In the genomic region with DNA sequence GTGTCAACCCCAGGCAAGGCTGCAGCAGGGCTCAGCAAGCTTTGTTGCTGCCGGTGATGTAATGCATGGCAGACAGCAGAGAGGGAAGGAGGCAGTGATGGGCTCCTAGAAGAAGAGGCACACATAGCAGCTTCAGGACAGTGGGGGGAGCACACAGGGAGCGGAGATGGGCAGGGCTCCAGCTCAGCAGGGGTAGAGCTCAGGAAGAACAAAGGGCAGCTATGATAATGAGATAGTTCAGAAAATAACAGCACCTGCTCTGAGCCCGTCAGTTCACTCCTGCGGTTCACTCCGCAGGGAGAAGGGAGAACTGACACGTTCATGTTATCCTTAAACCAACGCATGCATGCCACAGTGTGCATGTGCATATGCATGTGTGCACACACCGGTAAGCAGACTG, we compare ENCODE assay signal across 32 mouse cellular contexts. TPM values are rescaled to one million over a fixed set of nuclear protein-coding genes. Genes with fewer than 3 reads are reported as not detected.
DNase-seq lines count a peak whose midpoint lies in the region; ATAC-seq and TF ChIP-seq lines count a peak whose summit lies in the region.
"Had no signal": no experiment of that assay in that cellular context is flagged by ENCODE, and none has a peak within 500 bp of the region (broad histone marks: within the 10 kb centered on the region; RNA-seq: fewer than 3 reads in every experiment).

No protein-coding gene starts in this region.

- TF ChIP-seq POLR2A in small intestine, adult 2 months (IDR thresholded peaks at IDR 0.05; ENCODE audit: low read depth, low read length): peak; percentile 32; the same call in 1 of the 2 replicates

- no peak overlapping the region for H3K9ac ChIP-seq in midbrain, embryonic 11.5 days (ENCODE audit: low read length)
- H3K9ac ChIP-seq in midbrain, embryonic 16.5 days (ENCODE audit: low read depth, low read length): no peak overlapping the region
- H3K9ac ChIP-seq: forebrain, embryonic 12.5 days; heart, embryonic 15.5 days; hindbrain, embryonic 12.5 days; limb, embryonic 15.5 days; liver, embryonic 13.5 days; neural tube, embryonic 13.5 days had no signal

- H3K4me1 ChIP-seq in midbrain, embryonic 11.5 days (ENCODE audit: control insufficient read depth, insufficient read depth, low read length): no peaks in the 10 kb centered on the region
- H3K4me1 ChIP-seq in midbrain, embryonic 16.5 days (ENCODE audit: control insufficient read depth, insufficient read depth, low read length): no peaks in the 10 kb centered on the region
- peaks cover 18% of the 10 kb centered on the region; the same call in 1 of the 2 replicates for H3K4me1 ChIP-seq in small intestine, adult 2 months (ENCODE audit: control insufficient read depth, insufficient read depth, insufficient read length, low read length)
- H3K4me1 ChIP-seq: heart, embryonic 10.5 days; heart, embryonic 15.5 days; hindbrain, embryonic 12.5 days; limb, embryonic 10.5 days; limb, embryonic 15.5 days; neural tube, embryonic 13.5 days had no signal

- peak; percentile 45 to 53 for DNase-seq in cerebellum, postnatal 36 days
- no peak for DNase-seq in cerebellum, adult 8-10 months
- DNase-seq in midbrain, embryonic 11.5 days (ENCODE audit: low spot score, missing footprints): peak; percentile 64
- peak; percentile 87 for DNase-seq in R1 (ENCODE audit: low read depth, low spot score)
- DNase-seq: adrenal gland, postnatal 25 days; B cell, adult 2 months; gastrocnemius, postnatal 25 days; heart, adult 11 months; kidney, postnatal 4 days; liver, embryonic 13.5 days; lung, adult 18-20 months; lung, postnatal 10 days; right cerebral cortex, postnatal 4 days; thymus, adult 2 months; thymus, postnatal 4 days had no signal

- H3K4me2 ChIP-seq in midbrain, embryonic 11.5 days: no peak overlapping the region
- no peak overlapping the region for H3K4me2 ChIP-seq in midbrain, embryonic 16.5 days (ENCODE audit: low read length)
- H3K4me2 ChIP-seq: forebrain, embryonic 12.5 days; heart, embryonic 15.5 days; hindbrain, embryonic 12.5 days; limb, embryonic 15.5 days; liver, embryonic 13.5 days; neural tube, embryonic 13.5 days had no signal

- 82% methylated on average over 8 of the region's 8 CpGs for WGBS in midbrain, embryonic 11.5 days
- 57% methylated on average over 8 of the region's 8 CpGs for WGBS in midbrain, embryonic 16.5 days
- 49% methylated on average over 8 of the region's 8 CpGs for WGBS in small intestine, adult 2 months

- no peaks in the 10 kb centered on the region for H3K27me3 ChIP-seq in midbrain, embryonic 11.5 days (ENCODE audit: control insufficient read depth, insufficient read depth, low read length)
- H3K27me3 ChIP-seq in midbrain, embryonic 16.5 days (ENCODE audit: control insufficient read depth, insufficient read depth, low read depth, low read length): no peaks in the 10 kb centered on the region
- H3K27me3 ChIP-seq in small intestine, adult 2 months (ENCODE audit: control insufficient read depth, insufficient read depth, low read length): no peaks in the 10 kb centered on the region
- H3K27me3 ChIP-seq: forebrain, embryonic 12.5 days; heart, embryonic 15.5 days; hindbrain, embryonic 12.5 days; limb, embryonic 15.5 days; liver, embryonic 13.5 days; neural tube, embryonic 13.5 days; Patski had no signal

- H3K36me3 ChIP-seq in midbrain, embryonic 11.5 days (ENCODE audit: control insufficient read depth, insufficient read depth, low read length): peaks cover 49% of the 10 kb centered on the region
- H3K36me3 ChIP-seq in midbrain, embryonic 16.5 days (ENCODE audit: control insufficient read depth, insufficient read depth, low read length): peaks cover 62% of the 10 kb centered on the region
- H3K36me3 ChIP-seq in small intestine, adult 2 months (ENCODE audit: control insufficient read depth, insufficient read depth, low read length): peaks cover 13% of the 10 kb centered on the region

- H3K27ac ChIP-seq in midbrain, embryonic 11.5 days (ENCODE audit: low read depth, low read length): no peak overlapping the region
- H3K27ac ChIP-seq in midbrain, embryonic 16.5 days (ENCODE audit: low read length): no peak overlapping the region
- H3K27ac ChIP-seq in small intestine, adult 2 months (ENCODE audit: insufficient read depth, low read depth, low read length): no peak overlapping the region
- H3K27ac ChIP-seq: forebrain, embryonic 12.5 days; heart, embryonic 10.5 days; heart, embryonic 15.5 days; hindbrain, embryonic 12.5 days; limb, embryonic 10.5 days; limb, embryonic 15.5 days; liver, embryonic 13.5 days; macrophage; neural tube, embryonic 13.5 days had no signal

- no peak for ATAC-seq in midbrain, embryonic 11.5 days (ENCODE audit: low FRiP score)
- ATAC-seq in midbrain, embryonic 16.5 days: no peak
- no peak for ATAC-seq in megakaryocyte, adult 5-6 weeks (ENCODE audit: poor library complexity, severe bottlenecking)
- ATAC-seq: intestine, embryonic 16.5 days; Patski had no signal

- H3K4me3 ChIP-seq in midbrain, embryonic 11.5 days (ENCODE audit: low read depth, low read length): no peak overlapping the region
- no peak overlapping the region for H3K4me3 ChIP-seq in midbrain, embryonic 16.5 days (ENCODE audit: low read depth, low read length)
- 0 out of 2 replicates have a peak overlapping the region, but pooled peaks have one; percentile 1 for H3K4me3 ChIP-seq in small intestine, adult 2 months (ENCODE audit: low read depth, low read length)
- H3K4me3 ChIP-seq: erythroblast, embryonic 14.5 days; forebrain, embryonic 12.5 days; heart, embryonic 10.5 days; heart, embryonic 15.5 days; hindbrain, embryonic 12.5 days; limb, embryonic 10.5 days; limb, embryonic 15.5 days; liver, embryonic 13.5 days; neural tube, embryonic 13.5 days had no signal

- TF ChIP-seq CTCF in small intestine, adult 2 months (IDR thresholded peaks at IDR 0.05; ENCODE audit: extremely low read depth, insufficient read length, insufficient replicate concordance, low read depth, low read length): no peak

- no peaks in the 10 kb centered on the region for H3K9me3 ChIP-seq in midbrain, embryonic 11.5 days (ENCODE audit: control insufficient read depth, low read length)
- H3K9me3 ChIP-seq in midbrain, embryonic 16.5 days (replicated peaks; ENCODE audit: control insufficient read depth, low read length, poor library complexity, severe bottlenecking): no peaks in the 10 kb centered on the region
- H3K9me3 ChIP-seq: forebrain, embryonic 12.5 days; heart, embryonic 10.5 days; heart, embryonic 15.5 days; hindbrain, embryonic 12.5 days; limb, embryonic 10.5 days; limb, embryonic 15.5 days; liver, embryonic 13.5 days; neural tube, embryonic 13.5 days had no signal

RNA-seq across cellular contexts. Expression of gene Flywch1, which starts 12.6 kb away (rescaled TPM):
- polyA plus RNA-seq in midbrain, embryonic 11.5 days (2014; fragmentation: Nextera tagmentation; extraction: Ambion mirVana): 125 and 142 TPM in 2 replicates
- 205 and 220 TPM in 2 replicates for polyA plus RNA-seq in midbrain, embryonic 16.5 days (2015; fragmentation: Nextera tagmentation; extraction: Ambion mirVana)
- 16.5 and 34.1 TPM in 2 replicates for polyA plus RNA-seq in small intestine, adult 2 months (2012; rRNA removed)
- 3.1 and 3.7 TPM in 2 replicates for total RNA-seq in megakaryocyte, adult 5-6 weeks (2015)
- total RNA-seq in megakaryocyte, adult 5-6 weeks (2017): 7.7 and 12.0 TPM in 2 replicates

RNA-seq across cellular contexts. Expression of gene Kremen2, which starts 13.2 kb away (rescaled TPM):
- 0.58 and 0.63 TPM in 2 replicates for polyA plus RNA-seq in midbrain, embryonic 11.5 days (2014; fragmentation: Nextera tagmentation; extraction: Ambion mirVana)
- 1.6 and 1.8 TPM in 2 replicates for polyA plus RNA-seq in midbrain, embryonic 16.5 days (2015; fragmentation: Nextera tagmentation; extraction: Ambion mirVana)
- polyA plus RNA-seq in small intestine, adult 2 months (2012; rRNA removed): 1.5 and 2.9 TPM in 2 replicates
- not detected in 2 replicates for total RNA-seq in megakaryocyte, adult 5-6 weeks (2015)
- not detected in 2 replicates for total RNA-seq in megakaryocyte, adult 5-6 weeks (2017)
- total RNA-seq: adrenal gland, postnatal 25 days; gastrocnemius, adult 18-20 months; gastrocnemius, postnatal 25 days; heart, postnatal 25 days; MEL had no signal
- polyA plus RNA-seq: erythroblast, embryonic 14.5 days; macrophage; Patski had no signal

RNA-seq across cellular contexts. Expression of gene Paqr4, which starts 18.1 kb away (rescaled TPM):
- 29.5 and 30.2 TPM in 2 replicates for polyA plus RNA-seq in midbrain, embryonic 11.5 days (2014; fragmentation: Nextera tagmentation; extraction: Ambion mirVana)
- polyA plus RNA-seq in midbrain, embryonic 16.5 days (2015; fragmentation: Nextera tagmentation; extraction: Ambion mirVana): 70.9 and 75.7 TPM in 2 replicates
- 112 and 152 TPM in 2 replicates for polyA plus RNA-seq in small intestine, adult 2 months (2012; rRNA removed)
- total RNA-seq in megakaryocyte, adult 5-6 weeks (2015): 3.3 and 4.1 TPM in 2 replicates
- 7.6 and 10.1 TPM in 2 replicates for total RNA-seq in megakaryocyte, adult 5-6 weeks (2017)

RNA-seq across cellular contexts. Expression of gene Flywch2, which starts 27.1 kb away (rescaled TPM):
- polyA plus RNA-seq in midbrain, embryonic 11.5 days (2014; fragmentation: Nextera tagmentation; extraction: Ambion mirVana): 20.4 and 20.9 TPM in 2 replicates
- polyA plus RNA-seq in midbrain, embryonic 16.5 days (2015; fragmentation: Nextera tagmentation; extraction: Ambion mirVana): 76.8 and 81.3 TPM in 2 replicates
- 6.3 and 6.6 TPM in 2 replicates for polyA plus RNA-seq in small intestine, adult 2 months (2012; rRNA removed)
- total RNA-seq in megakaryocyte, adult 5-6 weeks (2015): 0.66 TPM in 1 of 2 replicates, not detected in the other
- 0.92 TPM in 1 of 2 replicates, not detected in the other for total RNA-seq in megakaryocyte, adult 5-6 weeks (2017)
- total RNA-seq: gastrocnemius, adult 18-20 months had no signal
- polyA plus RNA-seq: erythroblast, embryonic 14.5 days had no signal

RNA-seq across cellular contexts. Expression of gene Srrm2, which starts 31.5 kb away (rescaled TPM):
- polyA plus RNA-seq in midbrain, embryonic 11.5 days (2014; fragmentation: Nextera tagmentation; extraction: Ambion mirVana): 408 and 439 TPM in 2 replicates
- polyA plus RNA-seq in midbrain, embryonic 16.5 days (2015; fragmentation: Nextera tagmentation; extraction: Ambion mirVana): 467 and 529 TPM in 2 replicates
- 197 and 439 TPM in 2 replicates for polyA plus RNA-seq in small intestine, adult 2 months (2012; rRNA removed)
- 210 and 224 TPM in 2 replicates for total RNA-seq in megakaryocyte, adult 5-6 weeks (2015)
- total RNA-seq in megakaryocyte, adult 5-6 weeks (2017): 81.2 and 117 TPM in 2 replicates
